Mouse (Mus musculus): ENCODE data around the gene Glo1.
A peak's percentile ranks its signal among the peaks of the same experiment; 100 is the strongest.

Gene Glo1

GRCm38 (mm10) chr17:30607330-30607729 is 19.3 kb downstream of the Glo1 start:
- DNase-seq (ENCODE audit: low read depth, low spot score): no peak
- H3K36me3 ChIP-seq (ENCODE audit: control insufficient read depth, insufficient read depth, low read length, poor library complexity, severe bottlenecking): no peaks in the 10 kb centered on the region; the same call in 1 of the 2 replicates
- no peaks in the 10 kb centered on the region for H3K27me3 ChIP-seq (ENCODE audit: control insufficient read depth, insufficient read depth, low read length, poor library complexity, severe bottlenecking)

- H3K36me3 ChIP-seq (ENCODE audit: control insufficient read depth, insufficient read depth, low read length, poor library complexity, severe bottlenecking): peaks cover 2% of the 10 kb centered on the region; the same call in 1 of the 2 replicates
- no peak for DNase-seq (ENCODE audit: low read depth, low spot score)
Observed at GRCm38 (mm10) chr17:30606634-30607081, 20.0 kb downstream of the Glo1 start.

GRCm38 (mm10) chr17:30606206-30606605 is 20.5 kb downstream of the Glo1 start:
- H3K36me3 ChIP-seq (ENCODE audit: control insufficient read depth, insufficient read depth, low read length, poor library complexity, severe bottlenecking): peaks cover 2% of the 10 kb centered on the region; the same call in 1 of the 2 replicates
- H3K27me3 ChIP-seq (ENCODE audit: control insufficient read depth, insufficient read depth, low read length, poor library complexity, severe bottlenecking): no peaks in the 10 kb centered on the region
- no peak for DNase-seq (ENCODE audit: low read depth, low spot score)

More at GRCm38 (mm10) chr17:30606634-30607081, 20.0 kb downstream of the Glo1 start:
- no peaks in the 10 kb centered on the region for H3K27me3 ChIP-seq (ENCODE audit: control insufficient read depth, insufficient read depth, low read length, poor library complexity, severe bottlenecking)

- no peak for DNase-seq (ENCODE audit: low read depth, low spot score)
- Histone ChIP-seq H3K27me3 (ENCODE audit: control insufficient read depth, insufficient read depth, low read length, poor library complexity, severe bottlenecking) (no peaks in the 10 kb centered on the region), H3K36me3 (ENCODE audit: control insufficient read depth, insufficient read depth, low read length, poor library complexity, severe bottlenecking) (peaks cover 2% of the 10 kb centered on the region; the same call in 1 of the 2 replicates)
Observed at GRCm38 (mm10) chr17:30605001-30605400, 21.7 kb downstream of the Glo1 start.

GRCm38 (mm10) chr17:30604296-30604695 is 22.4 kb downstream of the Glo1 start:
- no peaks in the 10 kb centered on the region for H3K27me3 ChIP-seq (ENCODE audit: control insufficient read depth, insufficient read depth, low read length, poor library complexity, severe bottlenecking)
- DNase-seq (ENCODE audit: low read depth, low spot score): no peak
- peaks cover 2% of the 10 kb centered on the region; the same call in 1 of the 2 replicates for H3K36me3 ChIP-seq (ENCODE audit: control insufficient read depth, insufficient read depth, low read length, poor library complexity, severe bottlenecking)

- DNase-seq (ENCODE audit: low read depth, low spot score): no peak
- H3K27me3 ChIP-seq (ENCODE audit: control insufficient read depth, insufficient read depth, low read length, poor library complexity, severe bottlenecking): no peaks in the 10 kb centered on the region
- peaks cover 4% of the 10 kb centered on the region; the same call in 1 of the 2 replicates for H3K36me3 ChIP-seq (ENCODE audit: control insufficient read depth, insufficient read depth, low read length, poor library complexity, severe bottlenecking)
Observed at GRCm38 (mm10) chr17:30602175-30602574, 24.5 kb downstream of the Glo1 start.

- no peaks in the 10 kb centered on the region for H3K27me3 ChIP-seq (ENCODE audit: control insufficient read depth, insufficient read depth, low read length, poor library complexity, severe bottlenecking)
- H3K36me3 ChIP-seq (ENCODE audit: control insufficient read depth, insufficient read depth, low read length, poor library complexity, severe bottlenecking): peaks cover 14% of the 10 kb centered on the region
- DNase-seq (ENCODE audit: low read depth, low spot score): no peak
Observed at GRCm38 (mm10) chr17:30598300-30598699, 28.4 kb downstream of the Glo1 start.

DNA sequence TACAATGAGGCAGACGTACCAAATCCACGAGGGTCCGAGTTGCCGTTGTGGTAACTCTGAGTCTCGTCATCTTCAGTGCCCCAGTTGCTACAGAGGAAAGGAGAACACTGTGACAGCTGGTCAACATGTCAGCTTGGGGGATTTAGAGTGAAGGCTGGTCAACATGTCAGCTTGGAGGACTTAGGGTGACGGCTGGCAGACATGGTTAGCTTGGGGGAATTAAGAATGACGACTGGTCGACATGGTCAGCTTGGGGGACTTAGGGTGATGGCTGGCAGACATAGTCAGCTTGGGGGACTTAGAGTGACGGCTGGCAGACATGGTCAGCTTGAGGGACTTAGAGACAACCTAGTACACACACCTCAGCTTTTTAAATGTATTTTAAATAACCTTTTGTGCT is 28.9 kb downstream of the Glo1 start:
- Histone ChIP-seq H3K36me3 (ENCODE audit: control insufficient read depth, insufficient read depth, low read length, poor library complexity, severe bottlenecking) (peaks cover 14% of the 10 kb centered on the region), H3K27me3 (ENCODE audit: control insufficient read depth, insufficient read depth, low read length, poor library complexity, severe bottlenecking) (no peaks in the 10 kb centered on the region)
- no peak for DNase-seq (ENCODE audit: low read depth, low spot score)

DNA sequence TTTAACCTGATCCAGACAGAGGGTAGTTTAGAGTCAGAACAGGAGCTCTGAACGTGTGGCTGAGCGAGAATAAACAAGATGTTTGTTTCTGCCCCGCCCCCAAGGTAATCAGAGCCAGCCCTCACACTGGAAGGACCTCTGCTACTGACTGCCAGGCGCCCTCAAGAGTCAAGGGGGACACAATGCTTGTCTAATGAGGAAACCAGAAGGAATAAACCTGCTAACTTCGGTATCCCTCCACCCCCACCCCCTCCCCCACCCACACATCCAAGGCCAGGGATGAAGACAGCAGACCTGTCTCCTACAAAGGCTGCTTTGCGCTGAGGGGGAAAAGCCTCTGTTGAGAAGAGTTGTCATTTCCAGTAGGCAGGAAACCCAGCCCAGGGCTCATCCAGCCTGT is 31.8 kb downstream of the Glo1 start:
- Histone ChIP-seq H3K36me3 (ENCODE audit: control insufficient read depth, insufficient read depth, low read length, poor library complexity, severe bottlenecking) (peaks cover 12% of the 10 kb centered on the region), H3K27me3 (ENCODE audit: control insufficient read depth, insufficient read depth, low read length, poor library complexity, severe bottlenecking) (no peaks in the 10 kb centered on the region)
- DNase-seq (ENCODE audit: low read depth, low spot score): no peak

GRCm38 (mm10) chr17:30594407-30594806 is 32.3 kb downstream of the Glo1 start:
- Histone ChIP-seq H3K36me3 (ENCODE audit: control insufficient read depth, insufficient read depth, low read length, poor library complexity, severe bottlenecking) (peaks cover 12% of the 10 kb centered on the region), H3K27me3 (ENCODE audit: control insufficient read depth, insufficient read depth, low read length, poor library complexity, severe bottlenecking) (no peaks in the 10 kb centered on the region)
- DNase-seq (ENCODE audit: low read depth, low spot score): no peak

GRCm38 (mm10) chr17:30590417-30591198 is 36.1 kb downstream of the Glo1 start:
- H3K27me3 ChIP-seq (ENCODE audit: control insufficient read depth, insufficient read depth, low read length, poor library complexity, severe bottlenecking): no peaks in the 10 kb centered on the region
- peaks cover 1% of the 10 kb centered on the region; the same call in 1 of the 2 replicates for H3K36me3 ChIP-seq (ENCODE audit: control insufficient read depth, insufficient read depth, low read length, poor library complexity, severe bottlenecking)
- peak; percentile 77 for DNase-seq (ENCODE audit: low read depth, low spot score)

DNA sequence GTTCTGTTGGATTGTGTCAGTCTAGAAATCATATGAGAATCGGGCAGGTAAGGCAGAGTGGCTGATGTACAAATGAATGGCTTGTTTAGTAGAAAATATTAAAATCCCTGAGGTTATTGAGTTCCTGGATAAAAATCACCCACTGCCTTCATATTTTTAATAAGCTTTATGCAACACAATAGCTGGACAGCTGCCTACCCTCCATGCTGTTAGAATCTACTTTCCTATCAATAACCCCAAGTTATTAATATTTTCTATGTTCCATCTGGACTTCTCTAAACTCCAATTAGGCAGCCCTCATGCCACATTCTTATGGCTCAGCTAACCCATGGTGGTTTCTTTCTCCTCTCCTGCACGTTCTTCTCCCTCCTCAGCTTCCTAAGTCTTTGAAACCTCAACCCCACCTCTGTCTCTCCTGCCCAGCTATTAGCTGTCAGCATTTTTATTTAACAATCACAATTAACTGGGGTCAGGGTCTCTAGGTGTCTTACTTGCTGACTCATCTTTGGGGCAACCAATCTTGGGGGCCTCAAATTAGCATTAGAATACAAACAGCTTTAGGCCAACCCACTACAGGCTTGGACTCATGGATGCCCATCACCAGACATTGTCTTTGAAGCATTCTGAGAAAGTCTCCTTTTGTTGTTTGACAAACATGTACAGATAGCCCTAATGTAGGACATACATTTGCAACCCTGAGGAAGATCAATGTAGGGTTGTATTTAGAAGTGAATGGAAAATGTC is 43.2 kb downstream of the Glo1 start:
- DNase-seq (ENCODE audit: low read depth, low spot score): no peak

DNA sequence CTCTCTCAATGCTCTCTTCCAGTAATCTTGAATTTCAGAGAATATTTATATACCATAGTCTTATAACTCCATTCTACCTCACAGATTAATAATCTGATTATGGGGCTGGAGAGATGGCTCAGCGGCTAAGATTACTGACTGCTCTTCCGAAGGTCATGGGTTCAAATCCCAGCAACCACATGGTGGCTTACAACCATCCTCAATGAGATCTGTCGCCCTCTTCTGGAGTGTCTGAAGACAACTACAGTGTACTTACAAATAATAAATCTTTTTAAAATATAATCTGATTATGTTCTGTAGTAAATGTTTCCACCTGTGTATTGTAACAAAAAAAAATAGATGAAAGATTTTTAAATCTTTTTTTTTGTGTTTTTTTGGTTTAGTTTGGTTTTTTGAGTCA is 44.4 kb downstream of the Glo1 start:
- H3K27me3 ChIP-seq (ENCODE audit: control insufficient read depth, insufficient read depth, low read length, poor library complexity, severe bottlenecking): no peaks in the 10 kb centered on the region
- no peaks in the 10 kb centered on the region for H3K36me3 ChIP-seq (ENCODE audit: control insufficient read depth, insufficient read depth, low read length, poor library complexity, severe bottlenecking)
- DNase-seq (ENCODE audit: low read depth, low spot score): no peak

More for the DNA sequence above, 43.2 kb downstream of the Glo1 start:
- H3K36me3 ChIP-seq (ENCODE audit: control insufficient read depth, insufficient read depth, low read length, poor library complexity, severe bottlenecking): no peaks in the 10 kb centered on the region
- no peaks in the 10 kb centered on the region for H3K27me3 ChIP-seq (ENCODE audit: control insufficient read depth, insufficient read depth, low read length, poor library complexity, severe bottlenecking)

GRCm38 (mm10) chr17:30581201-30581600 is 45.5 kb downstream of the Glo1 start:
- Histone ChIP-seq H3K27me3 (ENCODE audit: control insufficient read depth, insufficient read depth, low read length, poor library complexity, severe bottlenecking) (no peaks in the 10 kb centered on the region), H3K36me3 (ENCODE audit: control insufficient read depth, insufficient read depth, low read length, poor library complexity, severe bottlenecking) (no peaks in the 10 kb centered on the region)
- no peak for DNase-seq (ENCODE audit: low read depth, low spot score)

GRCm38 (mm10) chr17:30580781-30581180 is 45.9 kb downstream of the Glo1 start:
- no peaks in the 10 kb centered on the region for H3K27me3 ChIP-seq (ENCODE audit: control insufficient read depth, insufficient read depth, low read length, poor library complexity, severe bottlenecking)
- no peaks in the 10 kb centered on the region for H3K36me3 ChIP-seq (ENCODE audit: control insufficient read depth, insufficient read depth, low read length, poor library complexity, severe bottlenecking)
- no peak for DNase-seq (ENCODE audit: low read depth, low spot score)

All from splenic B cell, adult 2 months (primary cell).